Mouse (Mus musculus) CH12.LX (cell line): ENCODE data around the gene Rwdd3. TPM values are rescaled to one million over a fixed set of nuclear protein-coding genes. Genes with fewer than 3 reads are reported as not detected.

Source experiments
- DNase-seq: peaks from one replicate; pipeline ENCODE4 v3.0.0-alpha.2; 2013; ENCODE audit errors: extremely low read depth
- H3K27ac ChIP-seq: 2 replicates; pipeline ENCODE4 v1.5.1; 2012; ENCODE audit warnings: low read depth, mild to moderate bottlenecking, control low read depth, moderate library complexity; ENCODE audit not compliant: insufficient read depth
- H3K27me3 ChIP-seq: replicated peaks from 2 replicates; pipeline ENCODE3; 2012; ENCODE audit warnings: inconsistent platforms
- H3K36me3 ChIP-seq, 2 experiments: replicated peaks in 1 of 2; 2 replicates each; pipeline versions ENCODE3 to v1.6.1; 2012; ENCODE audit warnings: inconsistent platforms in 1 of 2, low read length in 1 of 2, mild to moderate bottlenecking in 1 of 2, mixed read lengths in 1 of 2, moderate library complexity in 1 of 2; ENCODE audit not compliant: control insufficient read depth in 1 of 2, insufficient read depth in 1 of 2
- H3K4me1 ChIP-seq, 2 experiments: 2 replicates each; pipeline ENCODE4 v1.6.1; 2012; ENCODE audit warnings: inconsistent platforms in 1 of 2, moderate library complexity in 1 of 2; ENCODE audit not compliant: insufficient read depth in 2 of 2, control insufficient read depth in 1 of 2
- H3K4me2 ChIP-seq: 2 replicates; pipeline ENCODE4 v1.6.1; 2012; ENCODE audit warnings: low read depth, mild to moderate bottlenecking, control low read depth; ENCODE audit not compliant: poor library complexity, insufficient read depth, severe bottlenecking
- H3K4me3 ChIP-seq, 3 experiments: fragments of 150-350 bp in 1 of 3; sonication (generic) in 1 of 3; replicated peaks in 1 of 3; 2 replicates each; pipeline versions ENCODE3 to v1.5.1; 2011 to 2012; ENCODE audit warnings: low read depth in 2 of 3, low read length in 2 of 3, mild to moderate bottlenecking in 2 of 3, moderate library complexity in 2 of 3, control low read depth in 1 of 3, improper control_type of control experiment in 1 of 3, inconsistent platforms in 1 of 3, mixed read lengths in 1 of 3; ENCODE audit not compliant: poor library complexity in 1 of 3
- H3K79me2 ChIP-seq: replicated peaks from 2 replicates; pipeline ENCODE4 v1.6.1; 2012; ENCODE audit warnings: mild to moderate bottlenecking, moderate library complexity; ENCODE audit not compliant: control insufficient read depth, poor library complexity, insufficient read depth, severe bottlenecking; ENCODE audit errors: extremely low read depth
- H3K9ac ChIP-seq: 2 replicates; pipeline ENCODE4 v1.6.1; 2012; ENCODE audit warnings: low read depth, mild to moderate bottlenecking, control low read depth, moderate library complexity; ENCODE audit not compliant: insufficient read depth
- H3K9me3 ChIP-seq: replicated peaks from 2 replicates; pipeline ENCODE3; 2012; ENCODE audit warnings: low read length, inconsistent platforms, mixed read lengths
- BHLHE40 ChIP-seq: IDR thresholded peaks from 2 replicates; pipeline ENCODE4 v1.6.1; 2011; ENCODE audit warnings: mild to moderate bottlenecking, low read depth, low read length, improper control_type of control experiment
- ETS1 ChIP-seq: conservative IDR thresholded peaks from 2 replicates; pipeline ENCODE4 v1.6.1; 2012; ENCODE audit warnings: low read depth, mild to moderate bottlenecking, inconsistent platforms, low read length, improper control_type of control experiment, moderate library complexity
- HCFC1 ChIP-seq: IDR thresholded peaks from 2 replicates; pipeline ENCODE4 v1.6.1; 2012; ENCODE audit warnings: low read depth, mild to moderate bottlenecking, inconsistent platforms, low read length, improper control_type of control experiment
- IRF4 ChIP-seq: IDR thresholded peaks from 2 replicates; pipeline ENCODE4 v1.6.1; 2014; ENCODE audit warnings: low read depth, mild to moderate bottlenecking, inconsistent platforms, low read length, improper control_type of control experiment
- KAT2A ChIP-seq: IDR thresholded peaks from 2 replicates; pipeline ENCODE4 v1.6.1; 2012; ENCODE audit warnings: low read length, improper control_type of control experiment, inconsistent platforms; ENCODE audit not compliant: insufficient replicate concordance
- MAZ ChIP-seq: IDR thresholded peaks from 2 replicates; pipeline ENCODE4 v1.6.1; 2012; ENCODE audit warnings: low read depth, mild to moderate bottlenecking, inconsistent platforms, low read length, improper control_type of control experiment, moderate library complexity
- MYC ChIP-seq: IDR thresholded peaks from 2 replicates; pipeline ENCODE4 v1.6.1; 2011; ENCODE audit warnings: low read depth, mild to moderate bottlenecking, improper control_type of control experiment, low read length
- NELFE ChIP-seq: IDR thresholded peaks from 2 replicates; pipeline ENCODE4 v1.6.1; 2011; ENCODE audit warnings: low read depth, low read length, improper control_type of control experiment
- PAX5 ChIP-seq: IDR thresholded peaks from 2 replicates; pipeline ENCODE4 v1.6.1; 2012; ENCODE audit warnings: low read length, inconsistent platforms, mixed read lengths
- POLR2A ChIP-seq: IDR thresholded peaks from 2 replicates; pipeline ENCODE4 v1.6.1; 2011; ENCODE audit warnings: low read depth, mild to moderate bottlenecking, improper control_type of control experiment, low read length
- POLR2AphosphoS2 ChIP-seq: IDR thresholded peaks from 2 replicates; pipeline ENCODE4 v1.6.1; 2011; ENCODE audit warnings: low read depth, low read length, improper control_type of control experiment
- SMC3 ChIP-seq: IDR thresholded peaks from 2 replicates; pipeline ENCODE4 v1.6.1; 2011; ENCODE audit warnings: low read depth, low read length, improper control_type of control experiment
- TBP ChIP-seq: conservative IDR thresholded peaks from 2 replicates; pipeline ENCODE4 v1.6.1; 2011; ENCODE audit warnings: low read depth, low read length, improper control_type of control experiment
- TCF12 ChIP-seq: IDR thresholded peaks from 2 replicates; pipeline ENCODE4 v1.6.1; 2014; ENCODE audit warnings: low read depth, mild to moderate bottlenecking, inconsistent platforms, low read length, improper control_type of control experiment
- UBTF ChIP-seq: IDR thresholded peaks from 2 replicates; pipeline ENCODE4 v1.6.1; 2012; ENCODE audit warnings: low read depth, mild to moderate bottlenecking, inconsistent platforms, low read length, improper control_type of control experiment, moderate library complexity
- ZKSCAN1 ChIP-seq: IDR thresholded peaks from 2 replicates; pipeline ENCODE4 v1.6.1; 2012; ENCODE audit warnings: low read depth, inconsistent platforms, low read length, improper control_type of control experiment, borderline replicate concordance
- dilution Hi-C: fragments of 300-500 bp; cut with MboI; formaldehyde crosslinking; loops from 2 replicates; pipeline ENCODE4 v1.14.3; 2020; ENCODE audit warnings: low sequenced_read_pairs; ENCODE audit not compliant: extremely low pct_unique_long_range_greater_than_20kb, extremely low pct_ligation_motif_present
- in situ Hi-C: fragments of 300-500 bp; cut with MboI; formaldehyde crosslinking; loops from 3 replicates; pipeline ENCODE4 v1.14.3; 2019; ENCODE audit warnings: low sequenced_read_pairs, low pct_ligation_motif_present, low pct_unique_long_range_greater_than_20kb, mixed read lengths
- polyA plus RNA-seq: library from polyadenylated mRNA; unstranded; fragments of >175 nt; gene quantifications from 2 replicates; pipeline ENCODE4 v1.2.1, GENCODE M21; 2012; ENCODE audit warnings: low read depth; ENCODE audit not compliant: insufficient read length
- total RNA-seq, 2 experiments: library from RNA; depleted of rRNA; stranded (reverse); fragments of 300-350 nt in 1 of 2; fragments of >200 nt in 1 of 2; gene quantifications; 2 replicates each; pipeline ENCODE4 v1.2.3; 2012 to 2014

Rwdd3 gene
- total and polyA plus RNA-seq, 3 experiments = 2.3 to 5.9 (median 3.5) TPM

DNA sequence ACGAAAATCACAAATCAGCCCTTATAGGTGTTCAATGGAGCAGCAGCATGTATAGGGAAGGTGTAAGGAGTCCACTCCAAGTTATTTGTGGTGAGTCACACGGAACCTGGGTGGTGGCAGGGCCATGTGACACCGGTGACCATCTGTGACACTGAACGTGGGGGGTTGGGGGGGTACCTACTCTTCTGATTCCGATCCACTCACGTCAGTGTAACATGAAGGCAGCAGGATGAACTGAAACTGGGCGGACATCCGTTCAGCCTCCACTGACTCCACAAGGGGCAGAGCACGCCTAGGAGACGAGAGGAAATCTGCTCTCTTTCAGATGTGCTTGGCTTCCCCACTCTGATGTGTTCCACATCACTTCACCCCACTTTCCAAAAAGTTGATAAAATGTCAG, 11.9 kb downstream of the Rwdd3 start:
- peaks cover 3 to 36% of the 10 kb centered on the region in 2 experiments; a peak in 3 of 4 replicates for H3K4me1 ChIP-seq
- no peak for TF ChIP-seq POLR2AphosphoS2
- TF ChIP-seq BHLHE40 = no peak
- no peak for TF ChIP-seq HCFC1
- TF ChIP-seq MAZ = no peak
- TF ChIP-seq IRF4 = no peak
- no peak for TF ChIP-seq SMC3
- TF ChIP-seq NELFE = no peak
- no peak for TF ChIP-seq ZKSCAN1
- TF ChIP-seq TCF12 = no peak
- no peak for TF ChIP-seq TBP
- TF ChIP-seq MYC = no peak
- dilution Hi-C loops = no loop called here
- in situ Hi-C loops = loop anchor here (25.0 kb wide), 1 partner anchor 578 kb away; no protein-coding TSS in a partner anchor
- no peak overlapping the region for H3K27ac ChIP-seq
- H3K9me3 ChIP-seq = no peaks in the 10 kb centered on the region
- H3K4me2 ChIP-seq = no peak overlapping the region
- no peak overlapping the region for H3K4me3 ChIP-seq
- H3K79me2 ChIP-seq = no peaks in the 10 kb centered on the region
- H3K9ac ChIP-seq = no peak overlapping the region
- no peaks in the 10 kb centered on the region for H3K27me3 ChIP-seq
- no peak for DNase-seq
- peaks cover 0 to 5% of the 10 kb centered on the region in 2 experiments for H3K36me3 ChIP-seq

DNA sequence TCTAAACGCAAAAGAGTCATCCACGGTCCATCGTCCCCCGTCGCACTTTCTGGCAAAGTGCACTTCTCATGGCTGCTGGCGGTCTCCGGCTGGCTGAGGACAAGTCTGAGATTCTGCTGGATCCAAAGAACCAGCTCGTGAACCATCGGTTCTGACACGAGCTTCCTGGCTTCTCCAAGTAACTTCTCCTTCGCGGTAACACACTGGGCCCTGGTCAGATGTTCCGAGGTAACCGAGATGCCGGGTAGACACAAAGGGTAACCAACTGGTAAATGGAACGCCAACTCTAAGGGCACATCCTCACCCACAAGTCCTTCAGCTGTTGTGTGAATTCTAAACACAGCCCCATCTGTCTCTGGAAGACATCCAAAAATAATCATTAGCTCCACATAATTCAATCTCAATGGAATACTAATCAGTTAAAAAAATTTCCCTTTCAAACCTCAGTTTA, 12.6 kb downstream of the Rwdd3 start:
- Histone ChIP-seq H3K9ac (no peak overlapping the region), H3K4me3 (no peak overlapping the region), H3K4me2 (no peak overlapping the region), H3K27me3 (no peaks in the 10 kb centered on the region), H3K36me3 (peaks cover 0 to 4% of the 10 kb centered on the region in 2 experiments), H3K27ac (no peak overlapping the region)
- in situ Hi-C loops = loop anchor here (25.0 kb wide), 1 partner anchor 578 kb away; no protein-coding TSS in a partner anchor
- no peak for DNase-seq
- TF ChIP-seq KAT2A (no peak), ETS1 (no peak), ZKSCAN1 (no peak), MAZ (no peak), UBTF (no peak), IRF4 (no peak), PAX5 (no peak), POLR2A (no peak)
- TF ChIP-seq, all 38 proteins: peak for 0
- Histone ChIP-seq H3K4me1 (peaks cover 8 to 38% of the 10 kb centered on the region in 2 experiments; a peak in 3 of 4 replicates), H3K9me3 (no peaks in the 10 kb centered on the region), H3K79me2 (no peaks in the 10 kb centered on the region)
- dilution Hi-C loops = no loop called here
